Mouse (Mus musculus): ENCODE data around the gene Flnb. TPM values are rescaled to one million over a fixed set of nuclear protein-coding genes. Genes with fewer than 3 reads are reported as not detected.

Flnb gene
- total RNA-seq, 2 experiments from 2014 or later: 5.1 to 6.3 TPM

GRCm38 (mm10) chr14:7889834-7890233 is 72.1 kb downstream of the Flnb start:
- peak; percentile 91 for ATAC-seq (ENCODE audit: poor library complexity, severe bottlenecking)

- ATAC-seq (ENCODE audit: poor library complexity, severe bottlenecking): no peak
These were observed 73.6 kb downstream of the Flnb start for GRCm38 (mm10) chr14:7891401-7891800.

- ATAC-seq (ENCODE audit: poor library complexity, severe bottlenecking): no peak
These were observed 78.4 kb downstream of the Flnb start for GRCm38 (mm10) chr14:7896126-7896525.

- ATAC-seq (ENCODE audit: poor library complexity, severe bottlenecking): no peak
These were observed 78.9 kb downstream of the Flnb start for GRCm38 (mm10) chr14:7896699-7897098.

GRCm38 (mm10) chr14:7899986-7900385 is 82.2 kb downstream of the Flnb start:
- no peak for ATAC-seq (ENCODE audit: poor library complexity, severe bottlenecking)

- no peak for ATAC-seq (ENCODE audit: poor library complexity, severe bottlenecking)
These were observed 82.8 kb downstream of the Flnb start for GRCm38 (mm10) chr14:7900481-7901049.

- ATAC-seq (ENCODE audit: poor library complexity, severe bottlenecking): no peak
These were observed 83.9 kb downstream of the Flnb start for GRCm38 (mm10) chr14:7901484-7902240.

GRCm38 (mm10) chr14:7907058-7907457 is 89.3 kb downstream of the Flnb start:
- ATAC-seq (ENCODE audit: poor library complexity, severe bottlenecking): no peak

- ATAC-seq (ENCODE audit: poor library complexity, severe bottlenecking): no peak
These were observed 91.7 kb downstream of the Flnb start for GRCm38 (mm10) chr14:7909472-7909871.

GRCm38 (mm10) chr14:7913842-7914241 is 96.1 kb downstream of the Flnb start:
- ATAC-seq (ENCODE audit: poor library complexity, severe bottlenecking): peak; percentile 99

- no peak for ATAC-seq (ENCODE audit: poor library complexity, severe bottlenecking)
These were observed 96.7 kb downstream of the Flnb start for GRCm38 (mm10) chr14:7914461-7914860.

GRCm38 (mm10) chr14:7918150-7918991 is 100.6 kb downstream of the Flnb start:
- ATAC-seq (ENCODE audit: poor library complexity, severe bottlenecking): peak; percentile 36

- no peak for ATAC-seq (ENCODE audit: poor library complexity, severe bottlenecking)
These were observed 101.6 kb downstream of the Flnb start for GRCm38 (mm10) chr14:7919309-7919708.

- no peak for ATAC-seq (ENCODE audit: poor library complexity, severe bottlenecking)
These were observed 102.2 kb downstream of the Flnb start for GRCm38 (mm10) chr14:7919921-7920320.

- peak; percentile 14; the same call in 1 of the 2 replicates for ATAC-seq (ENCODE audit: poor library complexity, severe bottlenecking)
These were observed 103.7 kb downstream of the Flnb start for GRCm38 (mm10) chr14:7921459-7921858.

GRCm38 (mm10) chr14:7923635-7924034 is 105.9 kb downstream of the Flnb start:
- peak; percentile 42 for ATAC-seq (ENCODE audit: poor library complexity, severe bottlenecking)

GRCm38 (mm10) chr14:7928362-7928761 is 110.6 kb downstream of the Flnb start:
- no peak for ATAC-seq (ENCODE audit: poor library complexity, severe bottlenecking)

GRCm38 (mm10) chr14:7929029-7929428 is 111.3 kb downstream of the Flnb start:
- ATAC-seq (ENCODE audit: poor library complexity, severe bottlenecking): peak; percentile 57

GRCm38 (mm10) chr14:7932151-7932550 is 114.4 kb downstream of the Flnb start:
- ATAC-seq (ENCODE audit: poor library complexity, severe bottlenecking): no peak

- ATAC-seq (ENCODE audit: poor library complexity, severe bottlenecking): peak; percentile 62
These were observed 116.4 kb downstream of the Flnb start for GRCm38 (mm10) chr14:7934166-7934565.

GRCm38 (mm10) chr14:7937052-7937630 is 119.4 kb downstream of the Flnb start:
- peak; percentile 35 for ATAC-seq (ENCODE audit: poor library complexity, severe bottlenecking)
